Mouse (Mus musculus) G1E (cell line): ENCODE measurements around the gene Plcd3.

Source experiments
- CTCF ChIP-seq: IDR thresholded peaks from 2 replicates; pipeline ENCODE4 v1.5.1; 2012; ENCODE audit warnings: low read depth, low read length, inconsistent platforms, mixed read lengths
- GATA1 ChIP-seq: IDR thresholded peaks from 2 replicates; pipeline ENCODE4 v1.6.1; 2012; ENCODE audit warnings: borderline replicate concordance, low read length, inconsistent platforms, mixed read lengths
- GATA2 ChIP-seq: IDR thresholded peaks from 2 replicates; pipeline ENCODE4 v1.6.1; 2012; ENCODE audit warnings: low read depth, low read length, inconsistent platforms, borderline replicate concordance
- TAL1 ChIP-seq: conservative IDR thresholded peaks from 2 replicates; pipeline ENCODE4 v1.6.1; 2012; ENCODE audit warnings: low read depth, low read length, inconsistent platforms, mixed read lengths

DNA sequence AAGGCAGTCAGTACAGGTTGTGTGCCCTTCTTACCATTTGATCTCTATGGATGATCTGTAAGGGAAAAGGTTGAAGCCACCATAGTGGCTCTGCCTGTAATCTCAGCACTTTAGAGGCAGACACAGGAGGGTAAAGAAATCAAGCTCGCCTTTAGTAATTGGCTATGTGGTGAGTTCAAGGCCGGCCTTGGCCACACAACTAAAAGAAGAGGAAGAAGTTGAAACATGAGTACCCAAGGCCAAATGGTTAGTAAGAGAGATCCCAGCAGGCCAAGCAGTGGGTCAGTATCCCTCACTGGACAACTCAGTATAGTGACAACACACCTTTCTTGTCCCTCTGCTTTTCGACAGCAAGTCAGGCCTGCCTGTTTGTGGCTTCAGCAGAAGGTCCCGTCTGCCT is 48.3 kb upstream of the Plcd3 start:
- TF ChIP-seq CTCF (no peak), TAL1 (no peak), GATA1 (no peak), GATA2 (no peak)
